Mouse (Mus musculus) MEL-GATA-1-ER (cell line): ENCODE measurements around the gene Faim.
A peak's percentile ranks its signal among the peaks of the same experiment; 100 is the strongest.

Experiments
- DNase-seq: peaks from one replicate; pipeline ENCODE4 v3.0.0-alpha.2; 2012; ENCODE audit warnings: low read depth; ENCODE audit errors: extremely low read depth

Gene Faim

DNA sequence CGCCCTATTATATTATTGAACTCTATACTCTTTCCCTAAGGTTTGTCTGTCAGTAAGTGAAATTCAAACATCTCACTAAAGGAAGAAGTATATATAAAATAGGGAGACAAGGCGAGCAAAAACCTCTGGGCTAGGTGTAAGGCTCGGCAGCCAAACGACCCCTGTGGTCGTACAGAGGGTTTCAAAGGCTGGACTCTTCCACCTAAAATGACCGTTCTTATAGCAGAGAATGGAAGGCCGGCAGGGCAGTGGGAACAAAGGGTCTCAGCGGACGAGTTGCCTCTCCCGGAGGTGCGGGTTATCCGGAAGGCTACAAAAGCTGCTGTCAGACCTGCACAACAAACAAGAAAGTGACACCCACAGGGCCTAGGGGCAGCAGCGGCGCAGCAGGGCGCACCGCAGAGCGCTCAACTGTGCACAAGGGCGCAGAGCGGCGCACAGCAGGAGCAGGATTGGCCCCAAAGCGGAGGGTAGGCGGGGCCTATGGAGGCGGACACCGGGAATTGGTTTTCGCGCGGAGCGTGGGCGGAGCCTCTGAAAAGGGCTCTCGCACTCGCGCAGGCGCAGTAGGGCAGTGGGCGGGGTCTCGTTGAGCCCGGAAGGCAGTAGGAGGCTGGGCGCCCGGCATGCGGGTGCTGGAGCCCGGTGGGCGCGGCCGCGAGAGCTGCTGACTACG is at the start of gene Faim:
Faim (plus strand) TSS at position 574 of the 676 bp plus-strand sequence.
- peak; percentile 81 for DNase-seq

DNA sequence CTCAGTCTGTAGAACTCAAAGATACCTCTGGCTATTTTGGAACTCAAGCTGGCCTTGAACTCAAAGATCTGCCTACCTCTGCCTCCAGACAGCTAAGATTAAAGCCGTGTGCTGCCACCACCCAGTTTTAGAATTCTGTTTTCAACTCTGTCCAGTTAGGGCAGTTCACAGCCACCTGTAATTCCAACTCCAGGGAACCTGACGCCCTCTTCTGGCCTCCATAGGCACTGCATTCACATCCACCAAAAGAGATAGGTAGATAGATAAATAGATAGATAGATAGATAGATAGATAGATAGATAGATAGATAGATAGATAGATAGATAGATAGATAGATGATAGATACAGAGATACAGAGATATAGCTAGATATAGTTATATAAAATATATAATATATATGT is 46.9 kb upstream of the Faim start:
- no peak for DNase-seq

DNA sequence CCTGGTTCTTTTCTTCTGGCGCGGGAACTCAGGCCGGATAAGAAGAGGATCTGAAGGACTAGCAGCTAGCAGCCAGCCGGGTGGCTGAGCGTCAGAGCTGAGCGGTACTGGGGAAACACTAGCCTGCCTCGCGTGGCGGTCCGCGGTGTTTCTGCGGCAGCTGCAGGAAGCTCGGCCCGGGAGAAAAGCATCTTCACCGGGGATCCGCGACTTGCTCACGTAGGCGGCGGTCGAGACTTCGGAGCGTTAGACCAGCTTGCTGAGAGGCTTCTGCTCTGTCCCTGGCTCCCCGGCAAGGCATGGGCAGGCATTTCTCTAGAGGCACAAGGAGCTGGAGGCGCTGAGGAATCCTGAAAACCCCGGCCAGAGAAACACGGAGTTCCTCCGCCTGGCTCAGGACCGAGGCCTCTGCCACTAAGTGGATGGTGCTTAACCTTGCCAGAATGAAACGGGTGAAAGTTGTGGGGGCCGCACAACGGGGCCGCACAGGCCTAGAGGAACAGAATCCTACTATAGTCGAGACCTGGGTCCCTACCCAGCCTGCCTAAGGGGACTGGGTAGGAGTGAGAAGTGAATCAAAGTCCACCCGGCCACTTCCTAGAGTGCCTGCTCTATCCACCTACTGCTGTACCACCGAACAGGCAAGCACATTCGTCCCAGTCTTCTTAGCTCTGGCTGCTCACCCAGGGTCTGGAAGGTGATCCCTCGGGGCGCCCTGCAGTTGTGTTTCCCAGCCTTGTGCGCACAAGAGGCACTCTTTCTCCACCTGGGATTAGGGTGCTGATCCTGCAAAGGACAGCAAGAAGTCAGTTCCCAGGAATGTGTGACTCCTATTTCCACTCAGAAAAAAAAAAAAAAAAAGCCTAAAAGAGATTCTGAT is 33.8 kb upstream of the Faim start:
- DNase-seq = no peak

DNA sequence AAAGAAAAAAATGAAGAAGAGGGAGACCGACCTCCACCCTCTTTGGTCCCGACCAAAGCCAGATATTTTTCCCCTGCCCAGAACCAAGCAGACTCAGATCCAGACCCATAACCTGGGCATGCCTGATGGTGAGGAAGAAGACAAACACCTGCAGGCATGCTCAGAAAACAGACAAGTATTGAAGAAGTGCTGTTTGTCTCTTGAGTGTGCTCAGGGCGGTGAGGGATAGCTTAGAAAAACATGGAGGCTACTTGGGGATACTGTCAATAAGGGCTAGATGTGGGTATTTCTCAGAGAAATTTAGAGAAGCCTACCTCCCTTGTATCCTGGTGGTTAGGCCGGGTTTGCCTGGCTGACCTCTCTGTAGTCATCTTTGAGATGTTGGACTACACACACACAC is 32.9 kb upstream of the Faim start:
- DNase-seq = no peak

DNA sequence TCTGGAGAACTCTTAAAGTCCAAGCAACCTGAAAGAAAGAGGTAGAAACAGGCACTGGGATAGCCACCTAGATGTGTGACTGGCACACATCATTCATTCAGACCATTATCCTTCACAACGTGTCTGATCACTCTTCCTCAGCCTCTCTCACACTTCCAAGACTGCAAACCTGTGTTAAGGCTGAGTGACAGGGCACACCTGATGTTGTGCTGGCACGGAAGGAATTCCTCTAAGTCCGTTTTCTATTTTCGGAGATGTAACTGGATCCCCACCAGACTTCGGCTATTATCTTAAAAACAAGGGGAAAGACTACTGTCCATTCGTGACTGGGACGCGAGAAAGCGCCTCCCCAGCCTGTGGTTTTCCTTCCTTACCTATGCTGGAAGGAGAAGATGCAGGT is 32.3 kb upstream of the Faim start:
- no peak for DNase-seq

DNA sequence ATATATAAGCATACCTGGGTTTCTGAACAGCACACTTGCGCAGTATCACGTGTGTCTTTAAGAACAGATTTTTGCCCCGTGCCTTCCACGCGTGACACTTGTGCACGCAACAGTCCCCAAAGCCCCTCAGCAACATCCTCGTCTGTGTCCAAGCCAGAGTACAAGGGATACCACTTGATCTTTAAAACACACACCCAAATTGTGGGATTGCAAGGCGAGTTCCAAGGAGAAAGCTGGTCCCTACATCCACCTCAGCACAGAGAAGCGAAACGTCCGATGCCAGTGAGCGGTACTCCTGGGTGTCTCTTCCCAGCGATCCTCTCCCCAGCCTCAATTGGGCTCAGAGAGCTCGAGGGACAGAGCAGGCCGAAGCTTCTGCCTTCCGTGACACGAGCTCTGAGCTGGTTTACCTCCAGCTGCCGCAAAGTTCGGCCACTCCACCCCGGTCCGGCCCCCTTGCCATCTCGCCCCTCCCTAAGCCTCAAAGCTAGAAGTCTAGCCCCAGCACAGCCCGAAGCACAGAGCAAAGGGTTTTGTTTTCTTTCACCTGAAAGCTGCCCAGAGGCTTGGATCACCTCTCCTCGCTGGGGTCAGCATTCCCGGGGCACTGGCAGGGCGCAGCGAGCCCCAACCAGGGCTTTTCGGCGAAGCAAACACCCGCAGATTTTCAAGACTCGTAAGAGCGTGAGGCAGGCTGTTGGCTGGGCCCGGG is 31.6 kb upstream of the Faim start:
- DNase-seq = no peak

DNA sequence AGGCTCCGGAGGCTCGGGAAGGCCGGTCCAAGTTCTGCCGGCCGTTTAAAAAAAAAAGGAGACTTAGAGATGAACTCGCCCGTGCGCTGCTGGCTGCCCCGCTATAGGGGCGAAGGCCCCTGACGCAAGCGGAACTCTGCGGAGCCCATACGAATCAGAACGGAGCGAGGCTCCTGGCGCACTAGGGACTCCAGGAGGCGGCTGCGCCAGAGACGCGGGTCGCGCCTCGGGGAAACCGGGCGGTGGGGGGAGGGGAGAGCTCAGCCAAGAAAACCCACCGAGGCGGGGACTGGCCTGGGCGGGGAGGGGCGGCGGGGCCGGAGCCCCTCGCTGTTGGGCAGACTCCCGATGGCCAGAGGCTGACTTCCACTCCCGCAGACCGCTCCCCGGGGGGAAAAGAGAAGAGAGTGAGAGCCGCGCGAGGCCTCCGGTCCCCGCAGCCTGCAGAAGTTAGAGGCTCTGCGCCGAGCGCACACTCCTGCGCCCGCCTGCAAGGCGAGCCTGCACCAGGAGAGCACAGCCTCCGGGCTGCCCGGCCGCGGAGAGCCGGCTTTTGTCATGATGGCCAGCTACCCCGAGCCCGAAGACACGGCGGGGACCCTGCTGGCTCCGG is 31.0 kb upstream of the Faim start, which contains the start of gene Foxl2:
Foxl2 (plus strand) TSS at position 186 of the 613 bp plus-strand sequence.
- no peak for DNase-seq

DNA sequence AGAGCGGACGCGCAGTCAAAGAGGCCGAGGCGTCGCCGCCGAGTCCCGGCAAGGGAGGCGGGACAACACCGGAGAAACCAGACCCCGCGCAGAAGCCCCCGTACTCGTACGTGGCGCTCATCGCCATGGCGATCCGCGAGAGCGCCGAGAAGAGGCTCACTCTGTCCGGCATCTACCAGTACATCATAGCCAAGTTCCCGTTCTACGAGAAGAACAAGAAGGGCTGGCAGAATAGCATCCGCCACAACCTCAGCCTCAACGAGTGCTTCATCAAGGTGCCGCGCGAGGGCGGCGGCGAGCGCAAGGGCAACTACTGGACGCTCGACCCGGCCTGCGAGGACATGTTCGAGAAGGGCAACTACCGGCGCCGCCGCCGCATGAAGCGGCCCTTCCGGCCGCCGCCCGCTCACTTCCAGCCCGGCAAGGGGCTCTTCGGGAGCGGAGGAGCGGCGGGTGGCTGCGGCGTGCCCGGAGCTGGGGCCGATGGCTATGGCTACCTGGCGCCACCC is 30.4 kb upstream of the Faim start:
- no peak for DNase-seq

DNA sequence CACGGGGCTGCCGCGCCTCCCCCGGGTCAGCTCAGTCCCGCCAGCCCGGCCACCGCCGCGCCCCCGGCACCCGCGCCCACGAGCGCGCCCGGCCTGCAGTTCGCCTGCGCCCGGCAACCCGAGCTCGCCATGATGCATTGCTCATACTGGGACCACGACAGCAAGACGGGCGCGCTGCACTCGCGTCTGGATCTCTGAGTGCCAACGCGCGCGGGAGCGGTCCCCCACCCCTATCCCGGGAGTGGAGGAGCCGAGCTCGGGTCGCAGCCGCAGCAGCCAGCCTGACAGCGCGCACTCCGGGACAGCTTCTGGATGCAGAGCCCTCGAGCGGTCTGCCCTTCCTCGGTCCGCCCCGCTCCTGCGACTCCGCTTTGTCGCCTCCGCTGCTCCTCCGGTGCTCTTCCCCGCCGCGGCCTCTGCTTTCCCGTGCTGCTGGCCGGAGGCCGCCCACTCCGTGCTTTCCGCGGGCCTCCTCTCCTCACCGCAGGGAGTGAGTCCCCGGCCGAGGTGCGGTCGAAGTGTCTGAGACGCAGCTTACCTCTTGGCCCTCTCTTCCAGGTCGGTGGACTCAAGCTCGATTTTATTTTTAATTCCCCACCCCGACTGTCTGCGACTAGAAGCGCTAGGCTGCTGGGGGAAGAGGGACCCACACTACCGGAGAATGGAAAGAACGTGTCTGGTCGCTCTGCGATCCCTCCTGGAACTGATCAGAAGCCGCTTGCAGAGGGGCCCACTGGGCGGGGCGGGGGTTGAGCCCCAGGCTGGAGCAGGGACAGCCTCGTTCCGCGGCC is 29.4 kb upstream of the Faim start:
- DNase-seq = no peak

DNA sequence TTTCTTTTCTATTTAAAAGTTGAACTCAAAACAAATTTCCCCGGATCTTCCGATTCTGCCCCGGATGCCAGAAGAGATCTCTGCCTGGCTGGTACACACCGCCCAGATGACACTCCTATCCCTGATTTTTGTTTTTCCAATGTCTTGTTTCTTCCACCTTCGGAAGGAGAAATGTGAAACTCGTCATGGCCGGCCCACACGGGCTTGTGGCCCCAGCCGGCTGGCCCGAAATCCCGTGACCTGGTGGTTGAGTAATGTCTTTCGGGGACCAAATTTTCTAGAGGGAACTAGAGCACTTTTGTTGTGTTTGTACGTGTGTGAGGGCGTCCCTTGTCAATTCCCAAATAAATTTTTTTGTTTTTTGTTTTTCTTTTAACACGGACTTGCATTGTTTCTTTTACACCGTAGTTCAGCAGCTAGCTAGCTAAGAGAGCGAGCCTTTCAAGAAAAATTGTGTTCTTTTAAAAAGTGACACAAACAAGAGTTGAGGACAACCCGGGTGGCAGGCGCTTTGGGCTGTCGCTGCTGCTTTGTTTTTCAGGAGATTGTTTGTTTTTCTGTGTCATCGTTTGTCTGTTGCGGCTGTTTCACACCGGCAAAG is 28.3 kb upstream of the Faim start:
- DNase-seq = no peak

DNA sequence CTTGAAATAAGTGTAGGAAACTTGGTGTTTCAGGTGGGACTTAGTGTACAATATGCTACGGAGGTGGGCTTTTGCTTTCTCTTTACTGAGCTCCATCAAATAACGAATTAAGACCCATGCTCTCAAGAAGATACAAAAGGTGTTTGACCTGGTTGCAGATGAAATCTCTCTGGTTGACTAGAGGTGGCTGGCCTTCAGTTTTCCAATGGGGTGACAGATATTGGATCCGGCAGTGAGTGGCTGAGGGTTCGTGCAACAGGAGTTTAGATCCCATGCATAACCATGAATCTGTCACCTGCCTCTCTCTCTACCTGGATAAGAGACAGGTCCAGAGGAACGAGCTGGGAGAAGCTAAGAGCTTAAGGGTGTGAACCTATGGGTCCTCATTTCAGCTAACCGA is 27.5 kb upstream of the Faim start:
- DNase-seq = no peak

DNA sequence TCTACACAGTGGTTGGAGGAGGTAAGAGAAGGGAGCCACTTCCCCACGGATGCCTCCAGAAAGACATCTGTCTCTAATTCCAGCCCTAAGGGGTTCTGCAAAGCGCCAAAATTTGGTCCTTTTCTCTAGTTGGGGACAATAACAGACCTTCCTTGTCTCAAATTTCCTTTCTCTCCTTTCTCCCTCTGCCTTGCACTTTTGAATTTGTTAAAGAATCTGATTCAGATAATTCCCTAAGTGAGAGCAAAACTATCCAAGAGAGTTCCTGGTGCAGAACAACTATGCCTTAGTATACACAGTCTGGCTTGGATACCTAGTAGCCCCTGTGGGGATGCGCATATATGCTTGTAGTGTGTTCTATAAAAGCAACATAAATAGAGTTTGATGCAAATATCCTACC is 26.3 kb upstream of the Faim start:
- no peak for DNase-seq

DNA sequence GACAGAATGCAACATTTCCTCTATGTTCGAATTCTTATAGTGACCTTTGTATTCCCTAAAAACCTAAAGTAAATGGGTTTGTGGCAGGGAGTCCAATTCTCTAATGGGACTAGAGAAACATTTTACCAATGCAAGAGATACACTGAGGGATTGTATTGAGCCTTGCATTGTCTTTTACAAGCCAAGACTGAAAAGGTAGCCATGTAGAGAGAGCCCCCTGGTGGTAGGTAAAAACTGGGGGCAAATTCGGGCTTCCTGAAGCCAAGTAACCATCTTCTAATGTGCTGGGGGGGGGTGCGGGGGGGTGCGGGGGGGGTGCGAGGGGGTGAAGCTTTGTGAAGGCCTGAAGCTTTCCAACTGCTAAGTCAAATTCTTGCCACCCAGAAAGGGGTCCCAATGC is 25.8 kb upstream of the Faim start:
- DNase-seq = no peak

DNA sequence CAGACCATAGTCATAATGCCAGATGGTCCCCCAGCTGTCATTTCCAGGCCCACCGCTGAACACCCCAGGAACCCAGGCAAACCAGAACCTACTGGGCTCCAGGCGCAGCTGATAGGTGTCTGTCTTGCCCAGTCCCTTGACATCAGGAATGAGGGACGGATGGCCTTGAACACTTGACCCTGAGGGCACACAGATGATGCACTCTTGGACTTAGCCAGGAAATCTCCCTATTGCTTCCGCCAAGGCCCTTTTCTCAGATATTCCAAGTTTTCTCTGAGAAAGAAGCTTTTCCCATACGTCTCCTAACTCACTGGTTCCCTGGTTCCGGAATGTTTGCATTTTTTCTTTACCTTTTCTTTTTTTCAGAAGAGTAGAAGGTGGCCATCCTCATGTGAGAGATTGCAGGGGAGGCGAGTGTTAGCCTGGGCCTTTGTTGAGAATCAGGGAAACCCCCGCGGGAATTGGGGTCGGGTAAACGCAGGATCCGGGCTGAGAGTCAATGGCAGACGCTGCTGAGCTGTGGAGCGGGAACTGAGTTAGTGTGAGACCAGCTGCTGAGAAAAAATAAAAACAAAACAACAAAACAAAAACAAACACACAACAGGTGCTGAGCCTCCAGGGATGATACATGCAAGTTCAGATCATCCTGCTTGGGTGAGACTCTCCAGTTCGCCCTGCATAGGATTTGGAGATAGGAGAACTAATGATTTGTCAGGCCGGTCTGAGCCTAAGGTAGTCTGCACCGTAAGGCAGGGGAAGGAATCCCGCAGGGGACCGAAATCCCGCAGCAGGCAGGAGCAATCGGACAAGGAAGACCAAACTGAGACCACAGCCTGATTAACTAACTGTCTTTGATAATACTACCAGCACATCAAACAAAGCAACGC is 24.3 kb upstream of the Faim start:
- DNase-seq = no peak

DNA sequence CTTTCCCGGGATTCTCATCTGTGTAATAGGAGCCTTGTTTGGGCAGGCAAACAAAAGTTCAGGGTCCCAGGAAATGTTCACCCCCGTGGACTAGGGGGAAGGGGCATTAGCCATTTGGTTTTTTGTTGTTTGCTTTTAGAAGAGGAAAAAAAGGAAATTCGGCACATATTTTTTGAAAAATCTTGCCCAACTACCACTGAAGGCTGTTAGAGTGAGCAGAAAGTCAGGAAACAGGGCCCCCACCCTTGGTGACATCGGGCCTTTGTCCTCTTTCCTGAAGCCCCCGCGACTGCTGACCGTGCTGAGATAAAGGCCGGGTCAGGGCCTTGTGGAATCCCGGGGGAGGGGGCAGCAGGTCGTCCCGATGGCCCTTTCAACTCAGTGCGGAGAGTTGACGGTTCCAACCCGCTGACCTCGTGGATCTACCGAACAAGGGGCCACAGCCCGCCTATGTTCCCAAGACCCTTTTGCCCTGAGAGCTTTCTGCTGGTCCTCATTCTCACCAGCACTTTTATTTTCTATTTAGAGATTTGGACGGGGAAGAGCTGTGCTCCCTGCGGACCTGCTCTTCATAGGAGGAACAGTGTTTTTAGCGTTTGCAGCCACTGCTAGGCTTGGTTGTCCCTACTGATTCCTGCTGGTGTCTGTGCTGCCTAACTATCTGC is 23.6 kb upstream of the Faim start:
- no peak for DNase-seq

DNA sequence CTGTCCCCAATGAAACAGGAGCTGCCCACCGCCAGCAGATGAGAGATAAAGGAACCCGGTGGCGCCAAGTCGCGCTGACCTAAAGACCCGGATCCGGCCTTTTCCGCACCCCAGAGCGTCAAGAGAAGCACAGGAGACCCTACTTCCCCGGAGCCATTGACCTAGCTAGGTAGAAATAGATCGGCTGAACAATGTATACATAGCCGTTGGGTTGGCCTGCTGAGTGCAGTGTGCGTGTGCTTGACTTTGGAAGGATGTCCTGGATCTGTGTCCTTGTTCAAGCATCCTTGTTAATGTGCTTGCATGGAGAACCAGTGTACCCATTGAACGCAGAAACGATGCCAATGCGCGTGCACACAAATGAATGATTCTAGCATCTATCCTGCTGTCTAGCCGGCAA is 22.5 kb upstream of the Faim start:
- no peak for DNase-seq

DNA sequence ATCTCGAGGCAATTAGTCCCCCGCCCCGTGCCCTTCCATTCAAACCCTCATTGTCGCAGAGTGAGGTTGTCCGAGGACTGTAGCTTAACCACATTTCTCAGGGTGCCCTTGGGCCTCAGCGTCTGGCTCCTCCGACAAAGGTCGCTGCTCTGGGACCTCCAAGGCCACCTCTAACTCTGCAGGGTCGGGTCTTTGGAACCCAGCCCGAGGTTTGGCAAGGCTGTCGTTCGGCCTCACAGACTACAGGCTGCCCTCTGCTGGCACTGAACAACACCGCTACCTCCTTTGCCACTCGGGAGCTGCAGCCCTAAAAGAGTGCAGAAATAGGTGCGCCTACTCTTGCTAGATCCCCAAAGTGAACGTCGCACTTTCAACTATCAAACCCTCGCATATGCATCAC is 21.1 kb upstream of the Faim start:
- no peak for DNase-seq

DNA sequence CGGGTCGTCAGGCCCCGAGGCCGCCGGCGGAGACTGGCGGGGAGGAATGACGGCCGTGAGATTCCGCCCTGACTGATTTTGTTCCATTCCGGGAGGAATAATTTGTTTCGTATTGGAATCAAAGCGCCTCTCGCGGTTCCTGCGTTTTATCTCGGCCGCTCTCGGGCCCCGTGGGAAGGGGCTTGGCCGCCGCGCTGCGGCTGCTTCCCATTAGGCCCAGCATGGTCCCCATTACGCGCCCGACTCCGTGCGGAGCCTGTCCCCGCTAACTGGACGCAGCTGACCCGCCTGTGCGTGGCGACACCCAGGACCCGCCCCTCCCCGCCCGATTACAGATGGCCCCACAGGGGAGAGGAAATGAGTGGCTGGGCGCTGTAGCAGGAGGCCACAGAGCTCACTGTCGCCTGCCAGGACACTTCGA is 13.1 kb upstream of the Faim start:
- no peak for DNase-seq

DNA sequence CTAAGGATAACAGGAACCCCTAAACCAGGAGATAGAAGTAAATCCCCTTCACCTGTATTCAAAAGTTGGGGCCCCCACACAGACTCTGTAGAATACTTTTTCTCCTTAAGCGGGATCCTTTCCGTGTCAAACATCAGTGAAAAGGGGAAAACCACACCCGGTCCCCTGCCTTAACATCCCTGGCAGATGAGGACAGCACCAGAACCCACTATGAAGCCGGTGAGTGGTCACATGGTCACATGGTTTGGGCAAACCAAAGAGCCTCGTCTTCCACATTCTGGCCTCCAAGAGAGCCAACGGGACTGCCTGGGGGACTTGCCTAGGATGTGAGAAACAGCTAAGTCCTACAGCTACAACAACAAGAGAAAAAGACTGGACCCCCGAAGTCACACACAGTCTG is 12.6 kb upstream of the Faim start:
- DNase-seq = no peak
